Mouse (Mus musculus): ENCODE data around the gene Arpin. TPM values are rescaled to one million over a fixed set of nuclear protein-coding genes. Genes with fewer than 3 reads are reported as not detected.

The Arpin gene
- total and polyA plus RNA-seq, 3 experiments: not detected

GRCm38 (mm10) chr7:79920344-79920983 is 14.7 kb downstream of the Arpin start, which contains the start of gene Ap3s2 (continued):
- TF ChIP-seq PAX5 (IDR thresholded peaks at IDR 0.05; ENCODE audit: low read length) (no peak), POLR2AphosphoS2 (IDR thresholded peaks at IDR 0.05; ENCODE audit: low read depth, low read length) (peak; percentile 36; the same call in 1 of the 2 replicates), MYC (IDR thresholded peaks at IDR 0.05; ENCODE audit: low read depth, low read length) (peak; percentile 77), ZKSCAN1 (IDR thresholded peaks at IDR 0.05; ENCODE audit: borderline replicate concordance, low read depth, low read length) (no peak), TCF12 (IDR thresholded peaks at IDR 0.05; ENCODE audit: low read depth, low read length) (peak; percentile 87), CHD1 (IDR thresholded peaks at IDR 0.05; ENCODE audit: low read depth, low read length) (no peak), KAT2A (IDR thresholded peaks at IDR 0.05; ENCODE audit: insufficient replicate concordance, low read length) (peak; percentile 79; the same call in 1 of the 2 replicates), SMC3 (IDR thresholded peaks at IDR 0.05; ENCODE audit: low read depth, low read length) (no peak)

DNA sequence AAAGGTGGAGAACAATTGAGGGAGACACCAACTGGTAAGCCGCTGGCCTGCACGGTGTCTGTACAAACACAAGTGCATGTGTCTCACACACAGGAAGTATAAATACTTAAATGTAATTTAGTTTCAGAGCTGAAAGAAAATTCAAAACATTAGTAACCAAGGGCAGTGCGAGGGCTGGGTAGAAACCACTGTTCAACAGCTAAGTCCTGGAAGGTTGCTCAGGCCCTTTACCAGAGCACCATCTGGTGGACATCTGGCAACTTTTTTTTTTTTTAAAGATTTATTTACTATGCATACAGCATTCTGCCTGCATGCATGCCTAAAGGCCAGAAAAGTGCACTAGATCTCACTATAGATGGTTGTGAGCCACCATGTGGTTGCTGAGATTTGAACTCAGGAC is 20.6 kb downstream of the Arpin start:
- Histone ChIP-seq H3K36me3 (replicated peaks in 1 of 2; ENCODE audit: control insufficient read depth in 1 of 2, insufficient read depth in 1 of 2, low read length in 1 of 2) (peaks cover 32 to 77% of the 10 kb centered on the region in 2 experiments), H3K4me2 (ENCODE audit: insufficient read depth, low read depth, poor library complexity, severe bottlenecking) (no peak overlapping the region), H3K79me2 (replicated peaks; ENCODE audit: control insufficient read depth, extremely low read depth, insufficient read depth, poor library complexity, severe bottlenecking) (peaks cover 3% of the 10 kb centered on the region), H3K4me3 (replicated peaks in 1 of 3; ENCODE audit: low read depth in 2 of 3, low read length in 2 of 3, poor library complexity in 1 of 3) (no peak overlapping the region), H3K27me3 (replicated peaks) (no peaks in the 10 kb centered on the region), H3K27ac (ENCODE audit: insufficient read depth, low read depth) (no peak overlapping the region), H3K9ac (ENCODE audit: insufficient read depth, low read depth) (no peak overlapping the region), H3K4me1 (ENCODE audit: control insufficient read depth in 1 of 2, insufficient read depth in 2 of 2) (peaks cover 0 to 16% of the 10 kb centered on the region in 2 experiments; a peak in 2 of 4 replicates), H3K9me3 (replicated peaks; ENCODE audit: low read length) (no peaks in the 10 kb centered on the region)
- in situ Hi-C loops (cut with MboI; ENCODE audit: low pct_ligation_motif_present, low pct_unique_long_range_greater_than_20kb, low sequenced_read_pairs) (no loop called here), dilution Hi-C loops (cut with MboI; ENCODE audit: extremely low pct_ligation_motif_present, extremely low pct_unique_long_range_greater_than_20kb, low sequenced_read_pairs) (no loop called here)
- no peak for TF ChIP-seq CHD1 (IDR thresholded peaks at IDR 0.05; ENCODE audit: low read depth, low read length)
- TF ChIP-seq HCFC1 (IDR thresholded peaks at IDR 0.05; ENCODE audit: low read depth, low read length): no peak
- TF ChIP-seq USF1 (IDR thresholded peaks at IDR 0.05; ENCODE audit: low read depth, low read length): no peak
- TF ChIP-seq RAD21 (IDR thresholded peaks at IDR 0.05; ENCODE audit: low read depth, low read length): peak; percentile 85
- TF ChIP-seq SIN3A (IDR thresholded peaks at IDR 0.05; ENCODE audit: low read length): no peak
- no peak for TF ChIP-seq GABPA (IDR thresholded peaks at IDR 0.05; ENCODE audit: insufficient replicate concordance, low read depth, low read length)
- peak; percentile 25 for TF ChIP-seq ZC3H11A (IDR thresholded peaks at IDR 0.05; ENCODE audit: low read depth, low read length)
- TF ChIP-seq EP300 (IDR thresholded peaks at IDR 0.05; ENCODE audit: low read length): no peak
- TF ChIP-seq MAZ (IDR thresholded peaks at IDR 0.05; ENCODE audit: low read depth, low read length): no peak
- TF ChIP-seq MEF2A (IDR thresholded peaks at IDR 0.05; ENCODE audit: borderline replicate concordance, low read depth, low read length): no peak
- TF ChIP-seq SMC3 (IDR thresholded peaks at IDR 0.05; ENCODE audit: low read depth, low read length): peak; percentile 74
- no peak for TF ChIP-seq KAT2A (IDR thresholded peaks at IDR 0.05; ENCODE audit: insufficient replicate concordance, low read length)
- peak; percentile 7 to 85; a peak in 2 of 4 replicates for TF ChIP-seq CTCF (conservative IDR thresholded peaks at IDR 0.05 in 1 of 2, IDR thresholded peaks at IDR 0.05 in 1 of 2; ENCODE audit: low read depth in 2 of 2, low read length in 2 of 2)
- no peak for TF ChIP-seq ZKSCAN1 (IDR thresholded peaks at IDR 0.05; ENCODE audit: borderline replicate concordance, low read depth, low read length)
- TF ChIP-seq ZNF384 (IDR thresholded peaks at IDR 0.05; ENCODE audit: low read depth, low read length): peak; percentile 91
- no peak for TF ChIP-seq MAX (IDR thresholded peaks at IDR 0.05; ENCODE audit: low read length)
- peak; percentile 26; the same call in 1 of the 2 replicates for TF ChIP-seq JUND (conservative IDR thresholded peaks at IDR 0.05; ENCODE audit: low read depth, low read length)
- peak; percentile 35 for DNase-seq (ENCODE audit: extremely low read depth)
